Mouse (Mus musculus): Measurements from ENCODE around the gene Cdca3. TPM values are rescaled to one million over a fixed set of nuclear protein-coding genes. Genes with fewer than 3 reads are reported as not detected.
"Not testable (repeated sequence)": the region's sequence is repeated elsewhere in the genome, so short reads cannot be mapped to it uniquely, and the experiment has no call there.

Cdca3 gene
- total RNA-seq, 2 experiments from 2014 or later: 0.50 to 1.1 TPM

DNA sequence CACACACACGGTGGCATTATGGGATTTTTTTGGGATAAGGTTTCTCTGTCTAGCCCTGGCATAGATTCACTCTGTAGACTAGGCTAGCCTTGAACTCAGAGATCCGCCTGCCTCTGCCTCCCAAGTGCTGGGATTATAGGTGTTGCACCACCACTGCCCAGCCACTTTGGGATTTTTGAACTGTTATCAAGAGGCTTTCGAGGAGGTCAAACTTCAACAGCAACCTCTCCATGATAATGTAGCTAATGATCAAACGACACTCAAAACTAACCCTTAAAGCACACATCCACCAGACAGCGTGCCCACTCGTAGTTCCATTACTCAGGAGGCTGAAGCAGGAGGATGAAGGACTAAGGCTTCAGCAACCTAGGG lies 21.4 kb upstream of the Cdca3 start:
- intact Hi-C loops (cut with DNase I): no loop called here

GRCm38 (mm10) chr6:124808358-124809012 lies 20.9 kb upstream of the Cdca3 start, which contains the start of gene Spsb2:
Gene Spsb2 (plus strand): TSS chr6:124808661.
- peak; percentile 37 to 50 for DNase-seq (ENCODE audit: low spot score in 2 of 2)
- intact Hi-C loops (cut with DNase I): loop anchor here (1.0 kb wide), 1 partner anchor 39 kb away; the partner anchor contains the start of gene Eno2

More for the DNA sequence above, 21.4 kb upstream of the Cdca3 start:
- DNase-seq (ENCODE audit: low spot score in 2 of 2): no peak

DNA sequence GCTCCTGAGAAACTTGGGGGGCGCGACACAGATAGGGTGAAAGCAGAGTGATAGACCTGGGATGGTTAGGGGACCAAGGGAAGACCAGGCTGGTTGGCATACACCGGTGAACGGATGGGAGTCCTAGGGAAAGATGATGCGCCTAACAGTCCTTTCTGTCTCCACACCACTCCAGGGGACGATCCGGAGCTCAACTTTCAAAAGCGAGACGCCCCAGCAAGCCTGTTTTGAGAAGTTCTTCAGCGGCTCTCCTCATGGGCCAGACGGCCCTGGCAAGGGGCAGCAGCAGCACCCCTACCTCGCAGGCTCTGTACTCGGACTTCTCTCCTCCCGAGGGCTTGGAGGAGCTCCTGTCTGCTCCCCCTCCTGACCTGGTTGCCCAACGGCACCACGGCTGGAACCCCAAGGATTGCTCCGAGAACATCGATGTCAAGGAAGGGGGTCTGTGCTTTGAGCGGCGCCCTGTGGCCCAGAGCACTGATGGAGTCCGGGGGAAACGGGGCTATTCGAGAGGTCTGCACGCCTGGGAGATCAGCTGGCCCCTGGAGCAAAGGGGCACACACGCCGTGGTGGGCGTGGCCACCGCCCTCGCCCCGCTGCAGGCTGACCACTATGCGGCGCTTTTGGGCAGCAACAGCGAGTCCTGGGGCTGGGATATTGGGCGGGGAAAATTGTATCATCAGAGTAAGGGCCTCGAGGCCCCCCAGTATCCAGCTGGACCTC lies 20.1 kb upstream of the Cdca3 start:
- intact Hi-C loops (cut with DNase I): loop anchor here (1.0 kb wide), 1 partner anchor 40 kb away; the partner anchor contains the start of gene Eno2
- DNase-seq (ENCODE audit: low spot score in 2 of 2): peak; percentile 65 to 67

GRCm38 (mm10) chr6:124809775-124810538 lies 19.4 kb upstream of the Cdca3 start:
- intact Hi-C loops (cut with DNase I): loop anchor here (1.0 kb wide), 1 partner anchor 41 kb away; the partner anchor contains the start of gene Eno2
- no peak for DNase-seq (ENCODE audit: low spot score in 2 of 2)

- intact Hi-C loops (cut with DNase I); DNase-seq (ENCODE audit: low spot score in 2 of 2): not testable (repeated sequence)
These were observed 18.6 kb upstream of the Cdca3 start for GRCm38 (mm10) chr6:124810566-124811402.

DNA sequence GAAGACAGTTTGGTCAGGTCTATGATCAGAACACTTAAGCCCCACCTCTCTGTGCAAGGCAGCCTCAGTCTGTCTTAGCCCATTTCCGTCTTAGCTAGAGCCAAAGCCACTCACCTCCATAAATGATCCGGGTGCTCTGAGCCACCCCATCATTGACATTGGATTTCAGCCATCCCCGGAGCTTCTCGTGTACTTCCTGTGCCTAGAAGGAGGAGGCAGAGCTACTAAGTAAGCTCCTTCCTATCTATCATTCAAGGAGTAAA lies 18.0 kb upstream of the Cdca3 start:
- no peak for DNase-seq (ENCODE audit: low spot score in 2 of 2)
- intact Hi-C loops (cut with DNase I): no loop called here

DNA sequence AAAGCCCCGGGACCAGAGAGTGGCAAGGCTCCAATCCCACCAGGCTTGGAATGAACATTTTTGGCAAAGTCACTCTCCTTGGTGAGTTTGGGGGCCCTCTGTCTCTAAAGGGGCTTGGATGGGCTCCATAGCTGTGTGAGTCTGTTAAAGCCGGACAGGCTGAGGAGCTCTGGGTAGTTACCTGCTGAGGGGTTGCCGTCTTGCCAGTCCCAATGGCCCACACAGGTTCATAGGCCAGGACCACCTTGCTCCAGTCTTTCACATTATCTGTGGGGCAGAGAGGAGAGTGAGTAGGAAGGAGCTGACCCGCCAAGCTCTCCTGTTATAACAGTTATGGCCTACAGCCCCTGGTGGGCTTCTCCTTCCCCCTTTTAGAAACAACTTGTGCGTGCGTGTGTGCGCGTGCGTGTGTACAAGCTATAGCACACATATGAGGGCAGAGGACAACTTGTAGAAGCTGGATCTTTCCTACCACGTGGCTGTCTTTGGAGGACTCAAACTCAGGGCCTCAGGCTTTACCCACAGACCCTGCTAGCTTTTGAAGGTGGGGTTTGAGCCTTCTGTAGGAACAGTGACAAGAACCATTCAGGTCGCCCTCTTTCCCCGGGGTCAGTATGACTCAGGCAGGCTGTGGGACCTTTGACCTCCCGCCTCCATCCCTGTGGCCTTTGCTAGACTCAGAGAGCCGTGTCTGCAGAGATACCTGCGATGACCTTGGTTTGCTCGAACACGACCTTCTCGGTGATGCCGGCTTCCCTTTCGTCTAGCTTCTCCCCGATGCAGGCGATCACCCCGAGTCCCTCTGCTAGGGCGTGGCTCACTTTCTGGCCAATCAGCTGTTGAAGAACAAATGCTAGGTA lies 17.4 kb upstream of the Cdca3 start:
- intact Hi-C loops (cut with DNase I): no loop called here
- DNase-seq (ENCODE audit: low spot score in 2 of 2): no peak

- intact Hi-C loops (cut with DNase I): no loop called here
These were observed 16.5 kb upstream of the Cdca3 start for GRCm38 (mm10) chr6:124812848-124813247.

DNA sequence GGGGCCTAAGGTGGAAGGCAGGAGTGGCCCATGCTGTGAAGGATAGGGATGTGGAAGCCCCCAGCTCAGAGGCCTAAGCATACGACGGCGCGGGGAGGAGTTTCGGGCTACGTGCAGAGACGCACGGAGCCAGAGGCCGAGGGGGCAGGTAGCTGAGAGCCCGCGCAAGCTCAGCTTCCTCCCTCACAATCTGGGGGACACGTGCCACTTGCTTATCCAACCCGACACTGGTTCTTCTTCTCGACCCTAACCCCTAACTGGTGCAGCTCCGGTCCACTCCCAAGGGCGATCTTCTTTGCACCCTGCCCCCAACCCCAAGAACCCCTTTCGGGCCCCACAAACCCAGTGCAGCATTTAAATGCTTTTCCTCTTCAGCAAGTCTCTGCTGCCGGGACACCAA lies 15.9 kb upstream of the Cdca3 start:
- DNase-seq (ENCODE audit: low spot score in 2 of 2): peak; percentile 73 to 83
- intact Hi-C loops (cut with DNase I): no loop called here

More at GRCm38 (mm10) chr6:124812848-124813247, 16.5 kb upstream of the Cdca3 start:
- DNase-seq (ENCODE audit: low spot score in 2 of 2): no peak

- intact Hi-C loops (cut with DNase I): no loop called here
- DNase-seq (ENCODE audit: low spot score in 2 of 2): peak; percentile 88 to 94
These were observed 15.4 kb upstream of the Cdca3 start, which contains the start of gene Tpi1 for GRCm38 (mm10) chr6:124813933-124814332. Gene Tpi1 (minus strand): TSS chr6:124814296.

DNA sequence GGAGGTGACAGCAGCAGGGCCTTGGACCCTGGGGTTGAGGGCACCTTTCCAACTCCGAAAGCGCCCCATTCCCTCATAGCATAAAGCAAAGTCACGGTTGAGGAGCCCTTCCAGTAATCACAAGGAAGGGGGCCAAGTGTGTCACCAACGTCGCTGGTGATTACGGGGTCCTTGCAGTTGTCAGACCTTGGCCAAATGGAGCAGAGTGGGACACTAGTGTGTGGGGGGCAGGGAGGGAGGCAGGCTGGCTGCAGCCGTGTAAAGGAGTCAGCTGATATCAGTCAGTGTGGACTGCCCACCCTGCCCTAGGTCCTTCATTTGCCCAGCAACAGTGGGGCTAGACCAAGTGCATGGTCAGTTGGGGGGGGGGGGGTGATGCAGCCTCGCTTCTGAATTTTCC lies 14.9 kb upstream of the Cdca3 start:
- intact Hi-C loops (cut with DNase I): no loop called here
- DNase-seq (ENCODE audit: low spot score in 2 of 2): no peak

DNA sequence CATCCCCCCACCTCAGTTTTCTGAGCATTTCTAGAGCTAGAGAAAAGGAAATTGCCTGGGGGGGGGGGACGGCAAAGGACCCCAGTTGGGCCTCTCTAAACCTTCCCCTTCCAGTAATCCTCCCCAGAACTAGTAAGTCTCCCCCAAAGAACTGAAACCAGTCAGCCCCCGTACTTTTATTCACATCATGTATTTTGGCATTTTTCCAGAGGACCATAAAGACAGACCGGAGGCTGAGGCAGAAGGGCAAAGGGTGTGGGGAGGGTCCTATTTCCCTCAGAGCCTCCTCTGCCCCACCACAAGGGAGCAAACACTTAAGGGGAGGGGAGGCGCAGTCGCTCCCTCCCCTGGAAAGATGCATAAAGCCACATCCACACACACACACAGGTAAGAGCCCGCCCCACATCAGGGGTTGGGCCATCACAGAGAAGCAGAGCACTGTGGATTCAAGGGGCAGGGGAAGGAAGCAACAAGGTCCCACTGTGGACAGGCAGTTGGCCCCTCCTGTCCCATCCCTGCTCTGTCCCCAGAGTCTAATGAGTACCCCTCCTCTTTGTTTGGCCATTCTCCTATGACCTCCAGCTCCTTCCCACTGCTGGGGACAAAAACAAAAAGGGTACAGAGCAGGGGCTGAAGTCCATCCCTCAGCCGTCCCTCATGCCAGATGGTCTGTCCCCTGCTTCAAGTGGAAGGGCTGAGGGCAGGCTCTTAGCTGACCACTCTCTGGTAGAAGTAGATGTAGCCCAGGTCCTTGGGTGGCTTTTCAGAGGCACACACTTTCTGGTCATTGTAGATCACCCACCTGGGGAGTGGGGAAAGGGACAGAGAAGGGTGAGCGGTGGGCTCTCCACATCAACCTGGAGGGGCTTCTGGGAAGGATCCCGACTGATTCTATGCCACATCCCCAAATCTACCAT lies 14.2 kb upstream of the Cdca3 start:
- DNase-seq (ENCODE audit: low spot score in 2 of 2): no peak
- intact Hi-C loops (cut with DNase I): no loop called here

- intact Hi-C loops (cut with DNase I): no loop called here
- DNase-seq (ENCODE audit: low spot score in 2 of 2): no peak
These were observed 12.7 kb upstream of the Cdca3 start for GRCm38 (mm10) chr6:124816611-124817010.

DNA sequence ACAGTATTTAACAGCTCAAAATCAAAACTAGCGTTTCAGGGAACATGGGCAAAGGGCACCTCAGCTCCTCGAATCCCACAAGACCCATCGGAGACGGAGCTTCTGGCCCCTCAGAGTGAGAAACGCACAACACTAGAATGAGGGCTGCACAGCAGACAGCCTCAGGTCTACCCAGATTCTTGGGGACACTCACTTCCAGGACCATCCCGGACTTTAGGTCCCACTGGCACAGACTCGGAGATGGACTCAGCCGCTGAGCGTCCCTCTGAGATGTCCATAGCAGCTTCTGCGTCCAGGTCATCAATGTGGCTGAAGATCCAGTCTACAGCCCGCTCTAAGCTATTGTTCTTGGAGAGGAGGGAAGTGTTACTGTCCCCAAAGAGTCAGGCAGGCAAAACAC lies 12.2 kb upstream of the Cdca3 start:
- intact Hi-C loops (cut with DNase I): no loop called here
- no peak for DNase-seq (ENCODE audit: low spot score in 2 of 2)

DNA sequence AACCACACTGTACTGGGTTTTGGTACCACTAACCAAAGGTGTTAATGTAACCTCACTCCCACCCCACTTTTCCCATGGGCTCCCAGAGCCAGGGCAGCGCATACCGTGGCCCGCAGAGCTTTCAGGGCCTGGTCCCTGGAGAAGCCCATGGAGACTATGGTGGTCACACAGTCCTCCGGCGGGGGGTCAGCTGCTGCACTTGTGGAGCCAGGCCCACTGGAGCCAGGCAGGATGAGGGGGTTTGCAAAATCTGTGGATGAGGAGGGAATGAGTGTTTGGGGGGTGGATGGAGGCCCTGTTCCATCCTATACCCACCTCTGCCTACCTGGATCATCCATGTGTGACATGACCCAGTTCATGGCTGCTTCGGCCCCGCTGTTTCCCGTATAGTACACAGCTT lies 11.8 kb upstream of the Cdca3 start:
- intact Hi-C loops (cut with DNase I): no loop called here
- DNase-seq (ENCODE audit: low spot score in 2 of 2): no peak

GRCm38 (mm10) chr6:124817971-124818370 lies 11.4 kb upstream of the Cdca3 start:
- intact Hi-C loops (cut with DNase I): no loop called here
- peak in 1 of 2 experiments; percentile 69 for DNase-seq (ENCODE audit: low spot score in 2 of 2)

DNA sequence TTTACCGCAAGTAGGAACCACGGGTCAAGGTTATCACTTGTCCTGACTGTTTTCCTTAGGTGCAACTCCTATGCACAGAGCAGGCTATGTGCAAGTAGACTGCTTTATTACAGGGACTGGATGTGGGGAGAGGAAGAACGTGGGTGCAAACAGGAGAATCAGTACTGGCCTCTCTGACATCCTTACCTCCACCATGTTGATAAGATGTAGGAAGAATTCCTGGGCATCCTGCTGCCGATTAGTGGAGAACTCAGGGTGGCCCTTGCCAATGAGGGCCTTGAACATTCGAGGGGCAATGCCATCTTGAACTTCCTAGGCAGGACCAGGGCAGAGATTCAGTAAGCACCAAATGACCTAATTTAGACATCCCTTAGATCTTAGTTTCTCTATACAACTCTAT lies 8.5 kb upstream of the Cdca3 start:
- intact Hi-C loops (cut with DNase I): no loop called here

GRCm38 (mm10) chr6:124822049-124822448 lies 7.3 kb upstream of the Cdca3 start:
- DNase-seq (ENCODE audit: low spot score in 2 of 2): no peak
- intact Hi-C loops (cut with DNase I): no loop called here

More for the DNA sequence above, 8.5 kb upstream of the Cdca3 start:
- DNase-seq (ENCODE audit: low spot score in 2 of 2): no peak
